In genomic region chr16:23127311-23127672, GRCm38 (mm10) we compare ENCODE assay signal across 8 mouse cellular contexts. TPM values are rescaled to one million over a fixed set of nuclear protein-coding genes. Genes with fewer than 3 reads are reported as not detected.
A peak's percentile ranks its signal among the peaks of the same experiment; 100 is the strongest.
DNase-seq lines count a peak whose midpoint lies in the region; ATAC-seq and TF ChIP-seq lines count a peak whose summit lies in the region.

No protein-coding gene starts in this region.

- H3K36me3 ChIP-seq in kidney, adult 2 months (ENCODE audit: control insufficient read depth, insufficient read depth, low read length): no peaks in the 10 kb centered on the region
- peaks cover 15% of the 10 kb centered on the region for H3K36me3 ChIP-seq in hindbrain, embryonic 12.5 days
- H3K36me3 ChIP-seq in midbrain, embryonic 11.5 days (ENCODE audit: control insufficient read depth, insufficient read depth, low read length): 0 out of 2 replicates have a peak, but pooled peaks cover 2% of the 10 kb centered on the region

- peak overlapping the region; percentile 88 for H3K4me3 ChIP-seq in kidney, adult 2 months (ENCODE audit: insufficient read depth, low read depth, low read length)
- peak overlapping the region; percentile 73 for H3K4me3 ChIP-seq in bone marrow macrophage, adult 2 months (ENCODE audit: insufficient read depth, low read length)
- peak overlapping the region; percentile 79 for H3K4me3 ChIP-seq in hindbrain, embryonic 12.5 days
- H3K4me3 ChIP-seq in midbrain, embryonic 11.5 days (ENCODE audit: low read depth, low read length): peak overlapping the region; percentile 72

- H3K9me3 ChIP-seq in hindbrain, embryonic 12.5 days (replicated peaks): no peaks in the 10 kb centered on the region
- H3K9me3 ChIP-seq in midbrain, embryonic 11.5 days (ENCODE audit: control insufficient read depth, low read length): no peaks in the 10 kb centered on the region

- no peak for ATAC-seq in hindbrain, embryonic 12.5 days (ENCODE audit: low FRiP score)
- no peak; the same call in 1 of the 2 replicates for ATAC-seq in midbrain, embryonic 11.5 days (ENCODE audit: low FRiP score)

- WGBS in kidney, adult 2 months: under 1% methylated on average over 4 of the region's 4 CpGs
- 2% methylated on average over 4 of the region's 4 CpGs for WGBS in hindbrain, embryonic 12.5 days
- 0% methylated on average over 4 of the region's 4 CpGs for WGBS in midbrain, embryonic 11.5 days

- H3K4me2 ChIP-seq in hindbrain, embryonic 12.5 days (replicated peaks): peak overlapping the region; percentile 84
- peak overlapping the region; percentile 81 for H3K4me2 ChIP-seq in midbrain, embryonic 11.5 days

- TF ChIP-seq CTCF in kidney, adult 2 months (conservative IDR thresholded peaks at IDR 0.05; ENCODE audit: insufficient read depth, insufficient read length, low read depth, low read length): no peak
- no peak for TF ChIP-seq CTCF in bone marrow macrophage, adult 2 months (IDR thresholded peaks at IDR 0.05; ENCODE audit: low read depth, low read length)

- no peak for TF ChIP-seq POLR2A in kidney, adult 2 months (IDR thresholded peaks at IDR 0.05; ENCODE audit: low read depth, low read length)
- no peak for TF ChIP-seq POLR2A in bone marrow macrophage, adult 2 months (IDR thresholded peaks at IDR 0.05; ENCODE audit: borderline replicate concordance, low read depth, low read length)

- no peaks in the 10 kb centered on the region for H3K27me3 ChIP-seq in kidney, adult 2 months (replicated peaks; ENCODE audit: control insufficient read depth, insufficient read depth, low read length)
- no peaks in the 10 kb centered on the region for H3K27me3 ChIP-seq in hindbrain, embryonic 12.5 days
- no peaks in the 10 kb centered on the region for H3K27me3 ChIP-seq in midbrain, embryonic 11.5 days (ENCODE audit: control insufficient read depth, insufficient read depth, low read length)

- H3K9ac ChIP-seq in hindbrain, embryonic 12.5 days: peak overlapping the region; percentile 89
- H3K9ac ChIP-seq in midbrain, embryonic 11.5 days (ENCODE audit: low read length): peak overlapping the region; percentile 94

- peaks cover 4% of the 10 kb centered on the region; the same call in 1 of the 2 replicates for H3K4me1 ChIP-seq in kidney, adult 2 months (ENCODE audit: control insufficient read depth, insufficient read depth, low read length)
- peaks cover 12% of the 10 kb centered on the region for H3K4me1 ChIP-seq in bone marrow macrophage, adult 2 months (ENCODE audit: control insufficient read depth, insufficient read depth, low read length)
- peaks cover 23% of the 10 kb centered on the region for H3K4me1 ChIP-seq in hindbrain, embryonic 12.5 days
- peaks cover 15% of the 10 kb centered on the region; the same call in 1 of the 2 replicates for H3K4me1 ChIP-seq in midbrain, embryonic 11.5 days (ENCODE audit: control insufficient read depth, insufficient read depth, low read length)

- intact Hi-C loops in left cerebral cortex, postnatal 36 days (cut with DNase I): loop anchor here (2.0 to 5.0 kb wide), 2 partner anchors 20 to 270 kb away; partner anchors contain the start of genes Dnajb11, Eif4a2 and Tbccd1

- DNase-seq in kidney, adult 2 months: no peak
- DNase-seq in kidney, postnatal 14 days: no peak
- no peak for DNase-seq in midbrain, embryonic 11.5 days (ENCODE audit: low spot score, missing footprints)
- DNase-seq in left cerebral cortex, postnatal 36 days (ENCODE audit: low spot score in 2 of 2): no peak
- no peak for DNase-seq in left cerebral cortex, adult 18-20 months (ENCODE audit: low spot score in 2 of 2)
- DNase-seq in cerebellum, adult 9-11 months: no peak

- H3K27ac ChIP-seq in kidney, adult 2 months (ENCODE audit: insufficient read depth, low read depth, low read length): no peak overlapping the region
- 0 out of 2 replicates have a peak overlapping the region, but pooled peaks have one; percentile 17 for H3K27ac ChIP-seq in bone marrow macrophage, adult 2 months (ENCODE audit: insufficient read depth, low read depth, low read length)
- peak overlapping the region; percentile 97 for H3K27ac ChIP-seq in hindbrain, embryonic 12.5 days
- H3K27ac ChIP-seq in midbrain, embryonic 11.5 days (ENCODE audit: low read depth, low read length): peak overlapping the region; percentile 95

RNA-seq across cellular contexts. Expression of gene Rfc4, which starts 0.2 kb away (rescaled TPM):
- polyA plus RNA-seq in kidney, adult 2 months (2012; rRNA removed): 0.38 and 0.48 TPM in 2 replicates
- 10.6 and 14.5 TPM in 2 replicates for polyA plus RNA-seq in bone marrow macrophage, adult 2 months (2012; ENCODE audit: insufficient read depth, insufficient read length, missing spikeins)
- 94.2 and 97.2 TPM in 2 replicates for polyA plus RNA-seq in hindbrain, embryonic 12.5 days (2016; fragmentation: Nextera tagmentation; extraction: Ambion mirVana)
- 237 and 249 TPM in 2 replicates for polyA plus RNA-seq in midbrain, embryonic 11.5 days (2014; fragmentation: Nextera tagmentation; extraction: Ambion mirVana)
- total RNA-seq in left cerebral cortex, postnatal 36 days (2021): 1 to 10 TPM; 6.8 to 7.3 TPM
- 1 to 10 TPM; 5.0 to 6.5 TPM for total RNA-seq in left cerebral cortex, adult 18-20 months (2021)

RNA-seq across cellular contexts. Expression of gene Adipoq, which starts 19.0 kb away (rescaled TPM):
- 68.9 and 86.8 TPM in 2 replicates for polyA plus RNA-seq in kidney, adult 2 months (2012; rRNA removed)
- not detected in 2 replicates for polyA plus RNA-seq in bone marrow macrophage, adult 2 months (2012; ENCODE audit: insufficient read depth, insufficient read length, missing spikeins)
- not detected in 2 replicates for polyA plus RNA-seq in hindbrain, embryonic 12.5 days (2016; fragmentation: Nextera tagmentation; extraction: Ambion mirVana)
- 0.22 TPM in 1 of 2 replicates, not detected in the other for polyA plus RNA-seq in midbrain, embryonic 11.5 days (2014; fragmentation: Nextera tagmentation; extraction: Ambion mirVana)
- not detected for total RNA-seq in left cerebral cortex, postnatal 36 days (2021)
- total RNA-seq in left cerebral cortex, adult 18-20 months (2021): not detected

RNA-seq across cellular contexts. Expression of gene Eif4a2, which starts 20.0 kb away (rescaled TPM):
- 111 and 143 TPM in 2 replicates for polyA plus RNA-seq in kidney, adult 2 months (2012; rRNA removed)
- 255 TPM in 2 replicates for polyA plus RNA-seq in bone marrow macrophage, adult 2 months (2012; ENCODE audit: insufficient read depth, insufficient read length, missing spikeins)
- 240 and 269 TPM in 2 replicates for polyA plus RNA-seq in hindbrain, embryonic 12.5 days (2016; fragmentation: Nextera tagmentation; extraction: Ambion mirVana)
- polyA plus RNA-seq in midbrain, embryonic 11.5 days (2014; fragmentation: Nextera tagmentation; extraction: Ambion mirVana): 210 and 232 TPM in 2 replicates
- 100 to 1,000 TPM; 863 to 878 TPM for total RNA-seq in left cerebral cortex, postnatal 36 days (2021)
- total RNA-seq in left cerebral cortex, adult 18-20 months (2021): 100 to 1,000 TPM; 894 to 957 TPM

Comparison
In these comparisons a context has a peak if more than half of its experiments do, and no peak if none do; other contexts are left out.
1. RNA of gene Adipoq, which starts 19.0 kb away (polyA plus RNA-seq): 68.9 to 86.8 TPM in kidney, adult 2 months; not detected in bone marrow macrophage, adult 2 months, not detected in hindbrain, embryonic 12.5 days and 0.22 TPM in midbrain, embryonic 11.5 days; every median in the first group is over 10 times any median in the second.
2. Peak in every context shown above with its lines, with median percentiles within 50 percentile points of each other: H3K4me3 ChIP-seq.